Mouse (Mus musculus) kidney, adult 2 months (tissue): ENCODE measurements around the gene Pgpep1.

Experiments used
- CTCF ChIP-seq: fragments of 200-500 bp; conservative IDR thresholded peaks from 2 replicates; pipeline ENCODE4 v1.5.1; 2011; ENCODE audit warnings: low read depth, mild to moderate bottlenecking, control low read depth, low read length, moderate library complexity, mixed read lengths; ENCODE audit not compliant: insufficient read depth, insufficient read length
- POLR2A ChIP-seq: fragments of 200-500 bp; IDR thresholded peaks from one replicate; pipeline ENCODE4 v1.6.1; 2011; ENCODE audit warnings: low read depth, low read length, control low read depth

GRCm38 (mm10) chr8:70622220-70622619 is 38.0 kb downstream of the Pgpep1 start:
- no peak for TF ChIP-seq CTCF
- TF ChIP-seq POLR2A = no peak
